Mouse (Mus musculus): ENCODE measurements around the gene Hoxa10.

Gene Hoxa10

GRCm38 (mm10) chr6:52240389-52241000, at the start of gene Hoxa10:
Hoxa10 (minus strand) TSS chr6:52240854.
- no peak; the same call in 1 of the 2 replicates for TF ChIP-seq GATA4 (IDR thresholded peaks at IDR 0.05; ENCODE audit: insufficient replicate concordance, low read length)

- TF ChIP-seq GATA4 (IDR thresholded peaks at IDR 0.05; ENCODE audit: insufficient replicate concordance, low read length), result no peak
Observed at GRCm38 (mm10) chr6:52290186-52290585, 49.5 kb upstream of the Hoxa10 start.

GRCm38 (mm10) chr6:52283896-52284295, 43.2 kb upstream of the Hoxa10 start:
- TF ChIP-seq GATA4 (IDR thresholded peaks at IDR 0.05; ENCODE audit: insufficient replicate concordance, low read length), result no peak

- no peak for TF ChIP-seq GATA4 (IDR thresholded peaks at IDR 0.05; ENCODE audit: insufficient replicate concordance, low read length)
Observed at GRCm38 (mm10) chr6:52281084-52281483, 40.4 kb upstream of the Hoxa10 start.

GRCm38 (mm10) chr6:52276920-52277319, 36.3 kb upstream of the Hoxa10 start:
- no peak for TF ChIP-seq GATA4 (IDR thresholded peaks at IDR 0.05; ENCODE audit: insufficient replicate concordance, low read length)

- no peak for TF ChIP-seq GATA4 (IDR thresholded peaks at IDR 0.05; ENCODE audit: insufficient replicate concordance, low read length)
Observed at GRCm38 (mm10) chr6:52276382-52276781, 35.7 kb upstream of the Hoxa10 start.

- no peak for TF ChIP-seq GATA4 (IDR thresholded peaks at IDR 0.05; ENCODE audit: insufficient replicate concordance, low read length)
Observed at GRCm38 (mm10) chr6:52275563-52276280, 35.1 kb upstream of the Hoxa10 start.

- no peak for TF ChIP-seq GATA4 (IDR thresholded peaks at IDR 0.05; ENCODE audit: insufficient replicate concordance, low read length)
Observed at GRCm38 (mm10) chr6:52274576-52274975, 33.9 kb upstream of the Hoxa10 start.

GRCm38 (mm10) chr6:52273656-52274280, 33.1 kb upstream of the Hoxa10 start:
- no peak for TF ChIP-seq GATA4 (IDR thresholded peaks at IDR 0.05; ENCODE audit: insufficient replicate concordance, low read length)

- no peak for TF ChIP-seq GATA4 (IDR thresholded peaks at IDR 0.05; ENCODE audit: insufficient replicate concordance, low read length)
Observed at GRCm38 (mm10) chr6:52272766-52273655, 32.4 kb upstream of the Hoxa10 start.

GRCm38 (mm10) chr6:52270494-52271480, 30.1 kb upstream of the Hoxa10 start:
- no peak for TF ChIP-seq GATA4 (IDR thresholded peaks at IDR 0.05; ENCODE audit: insufficient replicate concordance, low read length)

- no peak for TF ChIP-seq GATA4 (IDR thresholded peaks at IDR 0.05; ENCODE audit: insufficient replicate concordance, low read length)
Observed at GRCm38 (mm10) chr6:52268756-52269155, 28.1 kb upstream of the Hoxa10 start.

GRCm38 (mm10) chr6:52268341-52268740, 27.7 kb upstream of the Hoxa10 start:
- TF ChIP-seq GATA4 (IDR thresholded peaks at IDR 0.05; ENCODE audit: insufficient replicate concordance, low read length), result no peak

GRCm38 (mm10) chr6:52267691-52268090, 27.0 kb upstream of the Hoxa10 start:
- TF ChIP-seq GATA4 (IDR thresholded peaks at IDR 0.05; ENCODE audit: insufficient replicate concordance, low read length), result no peak

Data from liver, adult (tissue).